Mouse (Mus musculus): Measurements from ENCODE around the gene Surf4.

GRCm38 (mm10) chr2:26932473-26933303, 1.0 kb downstream of the Surf4 start:
- TF ChIP-seq CTCF (IDR thresholded peaks at IDR 0.05; ENCODE audit: insufficient read depth, low read depth, low read length) = no peak
- TF ChIP-seq POLR2A (IDR thresholded peaks at IDR 0.05; ENCODE audit: insufficient read depth, low read depth, low read length) = no peak

All from olfactory bulb, adult 2 months (tissue).